Mouse (Mus musculus): Measurements from ENCODE around the gene Hrk. TPM values are rescaled to one million over a fixed set of nuclear protein-coding genes. Genes with fewer than 3 reads are reported as not detected.

The Hrk gene
- polyA plus RNA-seq, 1 experiment from 2014 or later: 0.25 TPM

DNA sequence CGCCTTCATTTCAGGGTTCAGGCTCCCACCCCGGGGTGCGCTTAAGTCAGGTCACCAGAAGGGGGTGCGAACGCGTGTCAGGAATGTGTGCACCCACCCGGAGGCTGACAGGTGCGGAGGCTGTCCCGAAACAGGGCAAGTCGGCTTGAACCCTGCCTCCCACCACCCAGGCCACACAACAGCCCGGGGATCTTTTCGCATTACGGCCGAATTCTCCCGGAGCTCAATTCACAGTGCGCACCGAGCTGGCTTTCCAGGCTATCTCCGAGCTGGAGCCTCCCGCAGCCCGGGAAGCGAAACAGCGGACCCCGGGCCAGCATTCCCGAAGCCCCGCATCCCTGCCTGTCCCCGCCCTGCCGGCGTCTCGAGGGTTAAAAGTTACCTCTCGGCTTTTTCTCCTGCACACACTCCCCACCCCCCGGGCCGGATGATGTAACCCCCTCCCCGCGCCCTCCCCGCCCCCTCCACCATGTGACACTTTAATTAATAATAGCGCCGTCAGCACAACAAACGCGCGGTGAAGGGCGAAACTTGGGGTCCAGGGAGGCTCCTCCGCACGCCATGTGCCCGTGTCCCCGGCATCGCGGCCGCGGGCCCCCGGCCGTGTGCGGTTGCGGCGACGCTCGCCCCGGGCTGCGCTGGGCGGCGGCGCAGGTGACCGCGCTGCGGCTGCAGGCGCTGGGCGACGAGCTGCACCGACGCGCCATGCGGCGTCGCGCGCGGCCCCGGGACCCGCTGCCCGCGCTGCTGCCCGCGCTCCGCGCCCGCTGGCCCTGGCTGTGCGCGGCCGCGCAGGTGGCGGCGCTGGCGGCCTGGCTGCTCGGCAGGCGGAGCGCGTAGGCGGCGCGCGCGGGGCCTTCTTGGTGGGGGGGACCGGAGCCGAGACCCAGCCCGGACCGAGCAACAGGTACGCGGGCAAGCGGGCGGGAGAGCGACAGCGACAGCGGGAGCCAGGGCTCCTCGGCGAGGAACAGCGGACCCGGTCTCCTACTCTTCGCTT, 5.1 kb downstream of the Hrk start:
- no peaks in the 10 kb centered on the region for H3K36me3 ChIP-seq
- 5% methylated on average over 117 of the region's 117 CpGs for WGBS
- peak; percentile 45 for DNase-seq (ENCODE audit: low spot score)
- no peaks in the 10 kb centered on the region for H3K9me3 ChIP-seq
- H3K27ac ChIP-seq: peak overlapping the region; percentile 62
- peaks cover 94% of the 10 kb centered on the region for H3K27me3 ChIP-seq (ENCODE audit: insufficient read depth, poor library complexity, severe bottlenecking)
- H3K4me1 ChIP-seq (replicated peaks): peaks cover 48% of the 10 kb centered on the region
- peak overlapping the region; percentile 58 for H3K4me3 ChIP-seq

GRCm38 (mm10) chr5:118170888-118171529, 6.6 kb downstream of the Hrk start:
- under 1% methylated on average over 25 of the region's 25 CpGs for WGBS
- H3K27ac ChIP-seq: no peak overlapping the region
- H3K4me3 ChIP-seq: peak overlapping the region; percentile 58
- H3K4me1 ChIP-seq (replicated peaks): peaks cover 53% of the 10 kb centered on the region
- H3K9me3 ChIP-seq: peaks cover 3% of the 10 kb centered on the region; the same call in 1 of the 2 replicates
- DNase-seq (ENCODE audit: low spot score): peak; percentile 47
- H3K36me3 ChIP-seq: no peaks in the 10 kb centered on the region
- peaks cover 96% of the 10 kb centered on the region for H3K27me3 ChIP-seq (ENCODE audit: insufficient read depth, poor library complexity, severe bottlenecking)

- H3K4me1 ChIP-seq (replicated peaks): peaks cover 53% of the 10 kb centered on the region
- under 1% methylated on average over 36 of the region's 36 CpGs for WGBS
- H3K27me3 ChIP-seq (ENCODE audit: insufficient read depth, poor library complexity, severe bottlenecking): peaks cover 90% of the 10 kb centered on the region
- peaks cover 3% of the 10 kb centered on the region; the same call in 1 of the 2 replicates for H3K9me3 ChIP-seq
- peak overlapping the region; percentile 58 for H3K4me3 ChIP-seq
- no peak overlapping the region for H3K27ac ChIP-seq
- peak; percentile 18 for DNase-seq (ENCODE audit: low spot score)
- H3K36me3 ChIP-seq: no peaks in the 10 kb centered on the region
Observed at GRCm38 (mm10) chr5:118171665-118172064, 7.2 kb downstream of the Hrk start.

- H3K4me1 ChIP-seq (replicated peaks): peaks cover 53% of the 10 kb centered on the region
- no peak overlapping the region for H3K27ac ChIP-seq
- peaks cover 88% of the 10 kb centered on the region for H3K27me3 ChIP-seq (ENCODE audit: insufficient read depth, poor library complexity, severe bottlenecking)
- no peaks in the 10 kb centered on the region for H3K36me3 ChIP-seq
- WGBS: under 1% methylated on average over 27 of the region's 27 CpGs
- DNase-seq (ENCODE audit: low spot score): peak; percentile 41
- peak overlapping the region; percentile 58 for H3K4me3 ChIP-seq
- peaks cover 3% of the 10 kb centered on the region; the same call in 1 of the 2 replicates for H3K9me3 ChIP-seq
Observed at GRCm38 (mm10) chr5:118172078-118172723, 7.8 kb downstream of the Hrk start.

GRCm38 (mm10) chr5:118174310-118175009, 10.0 kb downstream of the Hrk start:
- Histone ChIP-seq H3K9me3 (peaks cover 3% of the 10 kb centered on the region; the same call in 1 of the 2 replicates), H3K27ac (peak overlapping the region; percentile 71), H3K4me1 (replicated peaks) (peaks cover 48% of the 10 kb centered on the region), H3K4me3 (peak overlapping the region; percentile 49), H3K27me3 (ENCODE audit: insufficient read depth, poor library complexity, severe bottlenecking) (peaks cover 71% of the 10 kb centered on the region), H3K36me3 (no peaks in the 10 kb centered on the region)
- under 1% methylated on average over 22 of the region's 22 CpGs for WGBS
- DNase-seq (ENCODE audit: low spot score): peak; percentile 49

DNA sequence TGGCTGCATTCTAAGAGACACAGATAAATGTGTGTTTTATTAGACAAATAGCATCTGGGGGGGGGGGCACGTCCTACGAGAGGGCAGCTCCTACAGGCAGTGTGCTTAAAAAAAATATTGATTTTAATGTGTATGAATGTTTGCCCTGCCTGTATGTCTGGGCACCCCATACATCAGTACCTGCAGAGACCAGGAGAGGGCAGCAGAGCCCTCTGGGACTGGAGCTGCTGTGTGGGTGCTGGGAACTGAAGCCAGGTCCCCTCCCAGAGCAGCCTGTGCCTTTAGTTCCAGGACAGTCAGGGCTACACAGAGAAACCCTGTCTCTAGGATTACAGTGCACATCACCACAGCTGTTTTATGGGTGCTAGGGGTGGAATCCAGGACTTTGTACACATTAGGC, 10.7 kb downstream of the Hrk start:
- Histone ChIP-seq H3K4me1 (replicated peaks) (peaks cover 44% of the 10 kb centered on the region), H3K4me3 (peak overlapping the region; percentile 49), H3K27ac (peak overlapping the region; percentile 71; the same call in 1 of the 2 replicates), H3K36me3 (no peaks in the 10 kb centered on the region), H3K27me3 (ENCODE audit: insufficient read depth, poor library complexity, severe bottlenecking) (peaks cover 64% of the 10 kb centered on the region), H3K9me3 (peaks cover 3% of the 10 kb centered on the region; the same call in 1 of the 2 replicates)
- no peak for DNase-seq (ENCODE audit: low spot score)
- 18% methylated on average over 2 of the region's 2 CpGs for WGBS

- no peak for DNase-seq (ENCODE audit: low spot score)
- peaks cover 39% of the 10 kb centered on the region for H3K27me3 ChIP-seq (ENCODE audit: insufficient read depth, poor library complexity, severe bottlenecking)
- WGBS: 81% methylated on average over 7 of the region's 7 CpGs
- no peak overlapping the region for H3K27ac ChIP-seq
- peaks cover 18% of the 10 kb centered on the region for H3K4me1 ChIP-seq (replicated peaks)
- no peak overlapping the region for H3K4me3 ChIP-seq
- H3K9me3 ChIP-seq: peaks cover 3% of the 10 kb centered on the region; the same call in 1 of the 2 replicates
- H3K36me3 ChIP-seq: no peaks in the 10 kb centered on the region
Observed at GRCm38 (mm10) chr5:118177640-118178039, 13.2 kb downstream of the Hrk start.

GRCm38 (mm10) chr5:118186903-118187633, 22.6 kb downstream of the Hrk start:
- Histone ChIP-seq H3K4me1 (replicated peaks) (peaks cover 22% of the 10 kb centered on the region), H3K27ac (no peak overlapping the region), H3K27me3 (ENCODE audit: insufficient read depth, poor library complexity, severe bottlenecking) (peaks cover 18% of the 10 kb centered on the region), H3K36me3 (no peaks in the 10 kb centered on the region), H3K4me3 (no peak overlapping the region), H3K9me3 (no peaks in the 10 kb centered on the region)
- 74% methylated on average over 9 of the region's 9 CpGs for WGBS
- no peak for DNase-seq (ENCODE audit: low spot score)

DNA sequence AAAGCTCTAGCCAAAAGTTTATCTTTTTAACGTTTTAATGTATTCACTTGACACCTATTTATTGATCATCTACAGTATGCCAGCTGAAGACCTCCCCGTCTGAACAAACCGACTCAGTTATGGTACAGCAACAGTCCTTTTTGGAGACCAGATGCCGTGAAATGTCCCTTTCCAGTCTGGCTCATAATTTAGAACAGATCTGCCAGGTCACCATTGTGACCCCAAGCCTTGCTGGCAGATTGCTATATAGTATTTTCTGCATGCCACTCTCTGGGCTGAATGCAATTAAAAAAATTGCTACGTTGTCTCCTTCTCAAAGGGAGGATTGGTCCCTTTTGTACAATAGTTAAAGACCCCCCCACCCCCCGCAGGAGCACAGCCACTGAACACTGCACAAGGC, 23.9 kb downstream of the Hrk start:
- Histone ChIP-seq H3K4me1 (replicated peaks) (peaks cover 35% of the 10 kb centered on the region), H3K36me3 (0 out of 2 replicates have a peak, but pooled peaks cover 3% of the 10 kb centered on the region), H3K4me3 (no peak overlapping the region), H3K9me3 (no peaks in the 10 kb centered on the region), H3K27ac (no peak overlapping the region), H3K27me3 (ENCODE audit: insufficient read depth, poor library complexity, severe bottlenecking) (peaks cover 31% of the 10 kb centered on the region)
- 61% methylated on average over 6 of the region's 6 CpGs for WGBS
- peak; percentile 15 for DNase-seq (ENCODE audit: low spot score)

GRCm38 (mm10) chr5:118190491-118190890, 26.0 kb downstream of the Hrk start:
- Histone ChIP-seq H3K27me3 (ENCODE audit: insufficient read depth, poor library complexity, severe bottlenecking) (peaks cover 35% of the 10 kb centered on the region), H3K36me3 (0 out of 2 replicates have a peak, but pooled peaks cover 5% of the 10 kb centered on the region), H3K9me3 (no peaks in the 10 kb centered on the region), H3K4me1 (replicated peaks) (peaks cover 45% of the 10 kb centered on the region), H3K4me3 (no peak overlapping the region), H3K27ac (no peak overlapping the region)
- DNase-seq (ENCODE audit: low spot score): no peak
- WGBS: 81% methylated on average over 9 of the region's 9 CpGs

- no peak for DNase-seq (ENCODE audit: low spot score)
- Histone ChIP-seq H3K27ac (peak overlapping the region; percentile 72; the same call in 1 of the 2 replicates), H3K4me3 (peak overlapping the region; percentile 4; the same call in 1 of the 2 replicates), H3K4me1 (replicated peaks) (peaks cover 40% of the 10 kb centered on the region), H3K9me3 (no peaks in the 10 kb centered on the region), H3K36me3 (0 out of 2 replicates have a peak, but pooled peaks cover 5% of the 10 kb centered on the region), H3K27me3 (ENCODE audit: insufficient read depth, poor library complexity, severe bottlenecking) (peaks cover 35% of the 10 kb centered on the region)
- WGBS: 21% methylated on average over 18 of the region's 18 CpGs
Observed at GRCm38 (mm10) chr5:118192221-118192620, 27.8 kb downstream of the Hrk start.
